Mouse (Mus musculus): Measurements from ENCODE around the gene Osmr. TPM values are rescaled to one million over a fixed set of nuclear protein-coding genes. Genes with fewer than 3 reads are reported as not detected.
"Not testable (repeated sequence)": the region's sequence is repeated elsewhere in the genome, so short reads cannot be mapped to it uniquely, and the experiment has no call there.

Gene Osmr
- polyA plus RNA-seq, 1 experiment from 2014 or later, result 1.7 TPM

GRCm38 (mm10) chr15:6815807-6816206 is 59.0 kb downstream of the Osmr start:
- H3K27ac ChIP-seq (ENCODE audit: low read depth, low read length), result no peak overlapping the region
- H3K27me3 ChIP-seq (ENCODE audit: control insufficient read depth, insufficient read depth, low read length), result no peaks in the 10 kb centered on the region
- ATAC-seq (ENCODE audit: low read depth), result no peak
- no peaks in the 10 kb centered on the region for H3K9me3 ChIP-seq (ENCODE audit: control insufficient read depth, low read length)
- no peaks in the 10 kb centered on the region for H3K4me1 ChIP-seq (ENCODE audit: control insufficient read depth, insufficient read depth, low read length)
- no peak overlapping the region for H3K9ac ChIP-seq (replicated peaks; ENCODE audit: low read depth, low read length)
- H3K4me2 ChIP-seq (ENCODE audit: low read depth, low read length), result no peak overlapping the region
- WGBS, result 82% methylated on average over 4 of the region's 4 CpGs
- no peak overlapping the region for H3K4me3 ChIP-seq (ENCODE audit: low read depth, low read length)
- H3K36me3 ChIP-seq (ENCODE audit: control insufficient read depth, insufficient read depth, low read length), result no peaks in the 10 kb centered on the region

- not testable (repeated sequence) for H3K4me3 ChIP-seq (ENCODE audit: low read depth, low read length); H3K4me1 ChIP-seq (ENCODE audit: control insufficient read depth, insufficient read depth, low read length); ATAC-seq (ENCODE audit: low read depth); H3K27me3 ChIP-seq (ENCODE audit: control insufficient read depth, insufficient read depth, low read length); H3K9ac ChIP-seq (replicated peaks; ENCODE audit: low read depth, low read length); H3K9me3 ChIP-seq (ENCODE audit: control insufficient read depth, low read length); H3K4me2 ChIP-seq (ENCODE audit: low read depth, low read length); H3K27ac ChIP-seq (ENCODE audit: low read depth, low read length)
- 97% methylated on average over 8 of the region's 8 CpGs for WGBS
- H3K36me3 ChIP-seq (ENCODE audit: control insufficient read depth, insufficient read depth, low read length), result peaks cover 21% of the 10 kb centered on the region
These were observed 73.6 kb downstream of the Osmr start for GRCm38 (mm10) chr15:6801212-6801611.

- no peak for ATAC-seq (ENCODE audit: low read depth)
- Histone ChIP-seq H3K9me3 (ENCODE audit: control insufficient read depth, low read length) (no peaks in the 10 kb centered on the region), H3K27me3 (ENCODE audit: control insufficient read depth, insufficient read depth, low read length) (no peaks in the 10 kb centered on the region), H3K9ac (replicated peaks; ENCODE audit: low read depth, low read length) (no peak overlapping the region), H3K4me1 (ENCODE audit: control insufficient read depth, insufficient read depth, low read length) (no peaks in the 10 kb centered on the region), H3K4me3 (ENCODE audit: low read depth, low read length) (no peak overlapping the region), H3K36me3 (ENCODE audit: control insufficient read depth, insufficient read depth, low read length) (peaks cover 77% of the 10 kb centered on the region), H3K27ac (ENCODE audit: low read depth, low read length) (no peak overlapping the region), H3K4me2 (ENCODE audit: low read depth, low read length) (no peak overlapping the region)
- 86% methylated on average over 7 of the region's 7 CpGs for WGBS
These were observed 81.9 kb downstream of the Osmr start for GRCm38 (mm10) chr15:6792846-6793245.

GRCm38 (mm10) chr15:6791648-6792047 is 83.1 kb downstream of the Osmr start:
- Histone ChIP-seq H3K27me3 (ENCODE audit: control insufficient read depth, insufficient read depth, low read length) (no peaks in the 10 kb centered on the region), H3K36me3 (ENCODE audit: control insufficient read depth, insufficient read depth, low read length) (peaks cover 76% of the 10 kb centered on the region), H3K4me1 (ENCODE audit: control insufficient read depth, insufficient read depth, low read length) (no peaks in the 10 kb centered on the region), H3K4me2 (ENCODE audit: low read depth, low read length) (no peak overlapping the region), H3K4me3 (ENCODE audit: low read depth, low read length) (no peak overlapping the region), H3K9ac (replicated peaks; ENCODE audit: low read depth, low read length) (no peak overlapping the region), H3K27ac (ENCODE audit: low read depth, low read length) (no peak overlapping the region), H3K9me3 (ENCODE audit: control insufficient read depth, low read length) (no peaks in the 10 kb centered on the region)
- WGBS, result 91% methylated on average over 11 of the region's 11 CpGs
- ATAC-seq (ENCODE audit: low read depth), result no peak

GRCm38 (mm10) chr15:6790011-6790410 is 84.8 kb downstream of the Osmr start:
- no peak overlapping the region for H3K27ac ChIP-seq (ENCODE audit: low read depth, low read length)
- H3K9ac ChIP-seq (replicated peaks; ENCODE audit: low read depth, low read length), result no peak overlapping the region
- H3K9me3 ChIP-seq (ENCODE audit: control insufficient read depth, low read length), result no peaks in the 10 kb centered on the region
- H3K4me2 ChIP-seq (ENCODE audit: low read depth, low read length), result no peak overlapping the region
- H3K4me1 ChIP-seq (ENCODE audit: control insufficient read depth, insufficient read depth, low read length), result no peaks in the 10 kb centered on the region
- H3K36me3 ChIP-seq (ENCODE audit: control insufficient read depth, insufficient read depth, low read length), result peaks cover 67% of the 10 kb centered on the region
- H3K4me3 ChIP-seq (ENCODE audit: low read depth, low read length), result no peak overlapping the region
- no peak for ATAC-seq (ENCODE audit: low read depth)
- no peaks in the 10 kb centered on the region for H3K27me3 ChIP-seq (ENCODE audit: control insufficient read depth, insufficient read depth, low read length)
- WGBS, result 93% methylated on average over 7 of the region's 7 CpGs

- no peak for ATAC-seq (ENCODE audit: low read depth)
- no peak overlapping the region for H3K9ac ChIP-seq (replicated peaks; ENCODE audit: low read depth, low read length)
These were observed 87.5 kb downstream of the Osmr start for GRCm38 (mm10) chr15:6787236-6787635.

GRCm38 (mm10) chr15:6786212-6786611 is 88.6 kb downstream of the Osmr start:
- Histone ChIP-seq H3K27ac (ENCODE audit: low read depth, low read length) (no peak overlapping the region), H3K36me3 (ENCODE audit: control insufficient read depth, insufficient read depth, low read length) (peaks cover 53% of the 10 kb centered on the region), H3K4me2 (ENCODE audit: low read depth, low read length) (no peak overlapping the region), H3K4me1 (ENCODE audit: control insufficient read depth, insufficient read depth, low read length) (no peaks in the 10 kb centered on the region), H3K27me3 (ENCODE audit: control insufficient read depth, insufficient read depth, low read length) (no peaks in the 10 kb centered on the region), H3K9ac (replicated peaks; ENCODE audit: low read depth, low read length) (no peak overlapping the region), H3K9me3 (ENCODE audit: control insufficient read depth, low read length) (no peaks in the 10 kb centered on the region), H3K4me3 (ENCODE audit: low read depth, low read length) (no peak overlapping the region)
- ATAC-seq (ENCODE audit: low read depth), result no peak
- 95% methylated on average over 10 of the region's 10 CpGs for WGBS

More at GRCm38 (mm10) chr15:6787236-6787635, 87.5 kb downstream of the Osmr start:
- no peak overlapping the region for H3K27ac ChIP-seq (ENCODE audit: low read depth, low read length)
- no peak overlapping the region for H3K4me3 ChIP-seq (ENCODE audit: low read depth, low read length)
- WGBS, result 95% methylated on average over 10 of the region's 10 CpGs
- H3K27me3 ChIP-seq (ENCODE audit: control insufficient read depth, insufficient read depth, low read length), result no peaks in the 10 kb centered on the region
- no peak overlapping the region for H3K4me2 ChIP-seq (ENCODE audit: low read depth, low read length)
- peaks cover 56% of the 10 kb centered on the region for H3K36me3 ChIP-seq (ENCODE audit: control insufficient read depth, insufficient read depth, low read length)
- H3K4me1 ChIP-seq (ENCODE audit: control insufficient read depth, insufficient read depth, low read length), result no peaks in the 10 kb centered on the region
- H3K9me3 ChIP-seq (ENCODE audit: control insufficient read depth, low read length), result no peaks in the 10 kb centered on the region

GRCm38 (mm10) chr15:6772265-6772664 is 102.5 kb downstream of the Osmr start:
- 88% methylated on average over 3 of the region's 3 CpGs for WGBS
- H3K9me3 ChIP-seq (ENCODE audit: control insufficient read depth, low read length), result no peaks in the 10 kb centered on the region
- no peaks in the 10 kb centered on the region for H3K4me1 ChIP-seq (ENCODE audit: control insufficient read depth, insufficient read depth, low read length)
- H3K4me3 ChIP-seq (ENCODE audit: low read depth, low read length), result no peak overlapping the region
- H3K36me3 ChIP-seq (ENCODE audit: control insufficient read depth, insufficient read depth, low read length), result peaks cover 36% of the 10 kb centered on the region
- no peak overlapping the region for H3K4me2 ChIP-seq (ENCODE audit: low read depth, low read length)
- ATAC-seq (ENCODE audit: low read depth), result no peak
- H3K27me3 ChIP-seq (ENCODE audit: control insufficient read depth, insufficient read depth, low read length), result no peaks in the 10 kb centered on the region
- no peak overlapping the region for H3K27ac ChIP-seq (ENCODE audit: low read depth, low read length)
- H3K9ac ChIP-seq (replicated peaks; ENCODE audit: low read depth, low read length), result no peak overlapping the region
